Mouse (Mus musculus) midbrain, postnatal 0 days (tissue): ENCODE measurements around the gene Vti1a. TPM values are rescaled to one million over a fixed set of nuclear protein-coding genes. Genes with fewer than 3 reads are reported as not detected.
A peak's percentile ranks its signal among the peaks of the same experiment; 100 is the strongest.

Source experiments
- ATAC-seq: fragments of 200-750 bp; cut with Nextera tagmentation; 2 replicates; pipeline ENCODE4 v1.8.0; 2017; ENCODE audit warnings: moderate number of reproducible peaks, mild to moderate bottlenecking, moderate TSS enrichment, moderate library complexity; ENCODE audit not compliant: low FRiP score
- DNase-seq: peaks from one replicate; pipeline ENCODE4 v3.0.0-alpha.2; 2015; ENCODE audit warnings: low spot score
- H3K27ac ChIP-seq: fragments of 300-500 bp; sonication (generic); 2 replicates; pipeline ENCODE4 v1.5.1; 2014; ENCODE audit warnings: low read depth, mild to moderate bottlenecking, low read length, mixed read lengths
- H3K27me3 ChIP-seq: fragments of 300-500 bp; sonication (generic); 2 replicates; pipeline ENCODE4 v1.6.1; 2014; ENCODE audit warnings: low read length, control low read depth, mixed read lengths; ENCODE audit not compliant: insufficient read depth
- H3K36me3 ChIP-seq: fragments of 300-500 bp; sonication (generic); 2 replicates; pipeline ENCODE4 v1.6.1; 2014; ENCODE audit warnings: low read length, control low read depth, mixed read lengths; ENCODE audit not compliant: insufficient read depth
- H3K4me1 ChIP-seq: fragments of 300-500 bp; sonication (generic); 2 replicates; pipeline ENCODE4 v1.6.1; 2014; ENCODE audit warnings: mild to moderate bottlenecking, control low read depth, antibody characterized with exemption, low read length, mixed read lengths; ENCODE audit not compliant: insufficient read depth
- H3K4me2 ChIP-seq: fragments of 300-500 bp; sonication (generic); 2 replicates; pipeline ENCODE4 v1.6.1; 2014; ENCODE audit warnings: low read depth, mild to moderate bottlenecking, low read length, mixed read lengths; ENCODE audit not compliant: poor library complexity, severe bottlenecking
- H3K4me3 ChIP-seq: fragments of 300-500 bp; sonication (generic); 2 replicates; pipeline ENCODE4 v1.5.1; 2014; ENCODE audit warnings: low read depth, mild to moderate bottlenecking, low read length, moderate library complexity
- H3K9ac ChIP-seq: fragments of 300-500 bp; sonication (generic); replicated peaks from 2 replicates; pipeline ENCODE4 v1.6.1; 2014; ENCODE audit warnings: mild to moderate bottlenecking, low read length, moderate library complexity, mixed read lengths; ENCODE audit not compliant: poor library complexity, severe bottlenecking
- H3K9me3 ChIP-seq: fragments of 300-500 bp; sonication (generic); 2 replicates; pipeline ENCODE4 v1.6.1; 2016; ENCODE audit warnings: low read length, control low read depth
- CTCF ChIP-seq: IDR thresholded peaks from 2 replicates; pipeline ENCODE4 v1.5.1; 2016; ENCODE audit warnings: antibody characterized with exemption, mild to moderate bottlenecking
- WGBS: fragments of 180-500 bp; shearing (Covaris S2); extraction: QIAGEN DNeasy Blood & Tissue Kit; methylation state at CpG from one replicate; pipeline ENCODE4 v1.1.7; 2014; 5-methylcytosine and 5-hydroxymethylcytosine counted together
- polyA plus RNA-seq: library from polyadenylated mRNA; unstranded; fragments of >200 nt; fragmentation: Nextera tagmentation; extraction: Ambion mirVana; gene quantifications from 2 replicates; pipeline ENCODE4 v1.2.1, GENCODE M21; 2015
- total RNA-seq: library from RNA; depleted of rRNA; stranded (reverse); fragments of >200 nt; gene quantifications from 2 replicates; pipeline ENCODE4 v1.2.3, GENCODE M21; 2014

Vti1a gene
- total and polyA plus RNA-seq, 2 experiments from 2014 or later = 34.2 to 43.2 TPM

GRCm38 (mm10) chr19:55443618-55444017 lies 127.5 kb downstream of the Vti1a start:
- no peak for DNase-seq
- H3K27me3 ChIP-seq = no peaks in the 10 kb centered on the region
- 81% methylated on average over 8 of the region's 8 CpGs for WGBS
- no peak for TF ChIP-seq CTCF
- H3K4me1 ChIP-seq = no peaks in the 10 kb centered on the region
- H3K27ac ChIP-seq = no peak overlapping the region
- H3K36me3 ChIP-seq = no peaks in the 10 kb centered on the region
- ATAC-seq = no peak
- no peak overlapping the region for H3K9ac ChIP-seq
- H3K4me3 ChIP-seq = no peak overlapping the region
- H3K4me2 ChIP-seq = no peak overlapping the region
- no peaks in the 10 kb centered on the region for H3K9me3 ChIP-seq

GRCm38 (mm10) chr19:55449084-55449483 lies 133.0 kb downstream of the Vti1a start:
- H3K4me1 ChIP-seq = peaks cover 4% of the 10 kb centered on the region; the same call in 1 of the 2 replicates
- no peaks in the 10 kb centered on the region for H3K9me3 ChIP-seq
- no peaks in the 10 kb centered on the region for H3K36me3 ChIP-seq
- TF ChIP-seq CTCF = no peak
- DNase-seq (peak; percentile 60), ATAC-seq (0 out of 2 replicates have a peak, but pooled peaks have one; percentile 41)
- peak overlapping the region; percentile 30; the same call in 1 of the 2 replicates for H3K4me2 ChIP-seq
- no peak overlapping the region for H3K9ac ChIP-seq
- no peak overlapping the region for H3K4me3 ChIP-seq
- WGBS = 22% methylated on average over 13 of the region's 13 CpGs
- H3K27ac ChIP-seq = no peak overlapping the region
- no peaks in the 10 kb centered on the region for H3K27me3 ChIP-seq

- Histone ChIP-seq H3K27ac (no peak overlapping the region), H3K4me1 (peaks cover 4% of the 10 kb centered on the region; the same call in 1 of the 2 replicates), H3K4me2 (peak overlapping the region; percentile 30; the same call in 1 of the 2 replicates), H3K36me3 (no peaks in the 10 kb centered on the region), H3K4me3 (no peak overlapping the region), H3K27me3 (no peaks in the 10 kb centered on the region), H3K9ac (no peak overlapping the region), H3K9me3 (no peaks in the 10 kb centered on the region)
- no peak for TF ChIP-seq CTCF
- no peak for ATAC-seq
- 37% methylated on average over 6 of the region's 6 CpGs for WGBS
- DNase-seq = no peak
Measured at GRCm38 (mm10) chr19:55449506-55449905, 133.4 kb downstream of the Vti1a start.

- Histone ChIP-seq H3K9me3 (no peaks in the 10 kb centered on the region), H3K36me3 (no peaks in the 10 kb centered on the region), H3K27ac (no peak overlapping the region), H3K4me3 (no peak overlapping the region), H3K9ac (no peak overlapping the region), H3K27me3 (no peaks in the 10 kb centered on the region), H3K4me2 (no peak overlapping the region), H3K4me1 (0 out of 2 replicates have a peak, but pooled peaks cover 7% of the 10 kb centered on the region)
- WGBS = 60% methylated on average over 21 of the region's 21 CpGs
- no peak for DNase-seq
- TF ChIP-seq CTCF = no peak
- no peak for ATAC-seq
Measured at GRCm38 (mm10) chr19:55456325-55457091, 140.4 kb downstream of the Vti1a start.

- no peak overlapping the region for H3K4me2 ChIP-seq
- TF ChIP-seq CTCF = no peak
- H3K9me3 ChIP-seq = no peaks in the 10 kb centered on the region
- no peaks in the 10 kb centered on the region for H3K36me3 ChIP-seq
- H3K27me3 ChIP-seq = no peaks in the 10 kb centered on the region
- H3K4me3 ChIP-seq = no peak overlapping the region
- H3K4me1 ChIP-seq = no peaks in the 10 kb centered on the region
- DNase-seq = no peak
- no peak overlapping the region for H3K27ac ChIP-seq
- WGBS = 85% methylated on average over 12 of the region's 12 CpGs
- no peak overlapping the region for H3K9ac ChIP-seq
- ATAC-seq = no peak
Measured at GRCm38 (mm10) chr19:55461963-55462362, 145.9 kb downstream of the Vti1a start.

- no peak overlapping the region for H3K27ac ChIP-seq
- TF ChIP-seq CTCF = no peak
- no peak overlapping the region for H3K4me2 ChIP-seq
- ATAC-seq = no peak
- H3K27me3 ChIP-seq = no peaks in the 10 kb centered on the region
- H3K36me3 ChIP-seq = no peaks in the 10 kb centered on the region
- 81% methylated on average over 4 of the region's 4 CpGs for WGBS
- H3K9me3 ChIP-seq = no peaks in the 10 kb centered on the region
- H3K4me3 ChIP-seq = no peak overlapping the region
- no peaks in the 10 kb centered on the region for H3K4me1 ChIP-seq
- H3K9ac ChIP-seq = no peak overlapping the region
- DNase-seq = no peak
Measured at GRCm38 (mm10) chr19:55463670-55464069, 147.6 kb downstream of the Vti1a start.
